Mouse (Mus musculus) small intestine, adult 2 months (tissue): ENCODE results near the gene Ctnnd1.

Source experiments
- CTCF ChIP-seq: fragments of 200-500 bp; IDR thresholded peaks from 2 replicates; pipeline ENCODE4 v1.5.1; 2012; ENCODE audit warnings: low read depth, mild to moderate bottlenecking, control low read depth, inconsistent platforms, low read length, moderate library complexity, mixed read lengths; ENCODE audit not compliant: insufficient replicate concordance, insufficient read length; ENCODE audit errors: extremely low read depth
- POLR2A ChIP-seq: fragments of 200-500 bp; IDR thresholded peaks from 2 replicates; pipeline ENCODE4 v1.6.1; 2012; ENCODE audit warnings: low read depth, mild to moderate bottlenecking, control low read depth, inconsistent platforms, low read length, moderate library complexity

GRCm38 (mm10) chr2:84677968-84678880, 27.7 kb upstream of the Ctnnd1 start, which contains the start of the genes Gm28635 and Med19:
- no peak for TF ChIP-seq CTCF
- TF ChIP-seq POLR2A: peak; percentile 49; the same call in 1 of the 2 replicates
